Mouse (Mus musculus) NIH3T3 (cell line): ENCODE measurements around the gene Ccnyl1.

Experiments used
- DNase-seq: peaks from one replicate; pipeline ENCODE4 v3.0.0-alpha.2; 2012; ENCODE audit warnings: low read depth

Ccnyl1 gene

GRCm38 (mm10) chr1:64701780-64702179 is 11.5 kb downstream of the Ccnyl1 start:
- DNase-seq: no peak

GRCm38 (mm10) chr1:64705230-64705629 is 15.0 kb downstream of the Ccnyl1 start:
- peak; percentile 88 for DNase-seq

GRCm38 (mm10) chr1:64706610-64707009 is 16.4 kb downstream of the Ccnyl1 start:
- DNase-seq: no peak

GRCm38 (mm10) chr1:64709891-64710290 is 19.6 kb downstream of the Ccnyl1 start:
- DNase-seq: peak; percentile 76

- DNase-seq: peak; percentile 17
These were observed 21.9 kb downstream of the Ccnyl1 start for GRCm38 (mm10) chr1:64712006-64712760.

- DNase-seq: peak; percentile 70
These were observed 25.2 kb downstream of the Ccnyl1 start for GRCm38 (mm10) chr1:64715458-64715857.

GRCm38 (mm10) chr1:64716589-64717304 is 26.5 kb downstream of the Ccnyl1 start:
- no peak for DNase-seq

GRCm38 (mm10) chr1:64717504-64717903 is 27.2 kb downstream of the Ccnyl1 start:
- peak; percentile 81 for DNase-seq

- no peak for DNase-seq
These were observed 30.9 kb downstream of the Ccnyl1 start for GRCm38 (mm10) chr1:64721034-64721587.

GRCm38 (mm10) chr1:64730046-64730445 is 39.8 kb downstream of the Ccnyl1 start:
- no peak for DNase-seq

- no peak for DNase-seq
These were observed 41.2 kb downstream of the Ccnyl1 start for GRCm38 (mm10) chr1:64731341-64732020.

- no peak for DNase-seq
These were observed 41.9 kb downstream of the Ccnyl1 start for GRCm38 (mm10) chr1:64732161-64732560.

- DNase-seq: no peak
These were observed 42.5 kb downstream of the Ccnyl1 start for GRCm38 (mm10) chr1:64732637-64733200.

- DNase-seq: no peak
These were observed 43.4 kb downstream of the Ccnyl1 start for GRCm38 (mm10) chr1:64733453-64734245.

GRCm38 (mm10) chr1:64734771-64735750 is 44.8 kb downstream of the Ccnyl1 start:
- DNase-seq: no peak

GRCm38 (mm10) chr1:64735781-64736680 is 45.8 kb downstream of the Ccnyl1 start:
- DNase-seq: no peak

- DNase-seq: peak; percentile 72
These were observed 46.6 kb downstream of the Ccnyl1 start for GRCm38 (mm10) chr1:64736681-64737501.
